Mouse (Mus musculus): ENCODE data around the gene Mpc2. TPM values are rescaled to one million over a fixed set of nuclear protein-coding genes. Genes with fewer than 3 reads are reported as not detected.

Gene Mpc2
- polyA plus RNA-seq (2015; fragmentation: Nextera tagmentation; extraction: Ambion mirVana), result 162 and 170 TPM in 2 replicates

DNA sequence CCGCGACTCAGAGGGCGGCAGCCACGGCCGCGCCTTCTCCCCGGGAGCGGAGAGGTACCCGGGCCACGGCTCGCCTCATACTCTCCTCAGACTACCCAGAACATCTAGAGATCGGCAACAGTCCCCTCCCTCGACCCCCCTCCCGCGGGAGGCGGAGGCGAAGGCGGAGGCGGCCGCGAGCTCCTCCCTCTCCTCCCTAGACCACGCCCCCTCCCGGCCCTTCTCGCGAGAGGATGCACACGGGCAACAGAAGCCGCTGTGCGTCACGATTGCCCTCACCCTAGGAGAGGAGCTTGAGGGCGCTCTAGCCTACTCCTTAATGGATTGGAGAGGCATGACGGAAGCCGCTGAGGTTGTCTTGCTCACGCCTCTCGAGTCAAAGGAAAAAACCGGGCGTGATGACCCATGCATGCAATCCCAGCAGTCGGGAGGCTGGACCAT, at the start of gene Mpc2, which contains the start of gene Dcaf6:
Gene Mpc2, plus strand, starts transcription at position 278 of the 441 bp plus-strand sequence.
Gene Dcaf6, minus strand, starts transcription at position 116 of the 441 bp plus-strand sequence.
- Histone ChIP-seq H3K27me3 (no peaks in the 10 kb centered on the region), H3K4me3 (replicated peaks) (peak within 1 kb of the TSS; percentile 97), H3K27ac (peak within 1 kb of the TSS; percentile 95), H3K4me2 (replicated peaks) (peak within 1 kb of the TSS; percentile 78), H3K4me1 (replicated peaks) (peaks cover 19% of the 10 kb centered on the region), H3K9ac (replicated peaks) (peak within 1 kb of the TSS; percentile 86), H3K9me3 (no peaks in the 10 kb centered on the region), H3K36me3 (no peaks in the 10 kb centered on the region)
- WGBS, result 0% methylated on average over 37 of the region's 37 CpGs
- peak; percentile 95 for ATAC-seq

DNA sequence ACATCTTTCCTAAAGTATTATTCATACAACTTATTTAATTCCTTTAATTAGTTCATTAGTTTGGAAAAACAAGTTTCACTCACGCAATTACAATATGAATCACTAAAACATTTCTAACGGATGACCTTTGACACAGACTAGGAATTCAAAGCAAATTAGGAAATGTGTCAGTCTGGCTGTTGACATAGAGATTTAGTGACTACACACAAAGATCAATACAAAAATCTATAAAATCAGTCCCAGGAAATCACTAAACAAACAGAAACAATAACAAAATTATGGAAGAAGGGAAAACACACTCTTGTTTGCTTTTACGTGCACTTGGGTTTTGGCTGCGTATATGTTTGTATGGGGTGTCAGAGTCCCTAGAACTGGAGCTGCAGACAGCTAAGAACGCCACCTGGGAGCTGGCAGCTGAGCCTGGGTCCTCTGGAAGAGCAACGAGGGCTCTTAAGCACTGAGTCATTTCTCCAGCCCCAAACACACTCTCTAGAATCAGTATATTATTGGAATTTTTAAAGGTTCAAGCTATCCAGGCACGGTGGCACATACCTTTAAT, 39.0 kb upstream of the Mpc2 start:
- WGBS, result 77% methylated on average over 7 of the region's 7 CpGs
- ATAC-seq, result no peak
- H3K9ac ChIP-seq (replicated peaks), result no peak overlapping the region
- no peak overlapping the region for H3K27ac ChIP-seq
- H3K36me3 ChIP-seq, result no peaks in the 10 kb centered on the region; the same call in 1 of the 2 replicates
- H3K9me3 ChIP-seq, result no peaks in the 10 kb centered on the region
- no peaks in the 10 kb centered on the region for H3K4me1 ChIP-seq (replicated peaks)
- no peak overlapping the region for H3K4me2 ChIP-seq (replicated peaks)
- H3K4me3 ChIP-seq (replicated peaks), result no peak overlapping the region
- no peaks in the 10 kb centered on the region for H3K27me3 ChIP-seq

DNA sequence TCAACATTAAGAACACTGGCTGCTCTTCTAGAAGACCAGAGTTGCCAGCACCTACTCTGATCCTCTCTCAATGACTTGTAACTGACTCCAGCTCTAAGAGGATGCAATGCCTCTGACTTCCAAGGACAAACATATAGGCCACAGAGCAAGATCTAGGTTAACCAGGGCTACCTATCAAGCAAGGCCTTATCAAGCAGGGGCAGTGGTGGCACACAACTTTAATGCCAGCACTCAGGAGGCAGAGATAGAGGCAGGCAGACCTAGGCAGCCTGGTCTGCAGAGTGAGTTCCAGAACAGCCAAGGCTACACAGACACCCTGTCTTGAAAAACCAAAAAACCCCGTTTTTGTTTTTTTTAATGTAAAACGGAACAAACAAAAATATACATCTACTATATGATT, 34.2 kb upstream of the Mpc2 start:
- Histone ChIP-seq H3K4me3 (replicated peaks) (no peak overlapping the region), H3K9me3 (no peaks in the 10 kb centered on the region), H3K4me1 (replicated peaks) (no peaks in the 10 kb centered on the region), H3K27me3 (no peaks in the 10 kb centered on the region), H3K36me3 (no peaks in the 10 kb centered on the region; the same call in 1 of the 2 replicates), H3K9ac (replicated peaks) (no peak overlapping the region), H3K4me2 (replicated peaks) (no peak overlapping the region), H3K27ac (no peak overlapping the region)
- WGBS, result 95% methylated on average over 2 of the region's 2 CpGs
- no peak for ATAC-seq

DNA sequence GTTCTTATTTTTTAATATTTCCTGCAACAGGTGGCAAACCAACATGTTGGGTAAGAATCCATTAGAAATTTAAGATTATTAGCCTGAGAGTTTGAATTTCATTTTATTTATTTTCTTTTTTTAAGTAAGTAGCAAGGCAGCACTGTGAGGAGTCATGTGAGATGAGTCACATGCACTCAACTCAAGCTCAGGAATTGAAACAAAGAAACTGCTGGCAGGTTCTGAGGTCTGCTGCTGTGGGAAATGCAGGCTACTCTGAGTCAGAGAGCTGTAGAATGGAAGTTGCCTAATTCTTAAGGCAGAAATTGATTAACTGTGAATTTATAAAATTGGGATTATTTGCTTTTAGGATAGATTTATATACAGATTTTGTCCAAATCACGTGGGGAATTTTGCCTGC, 27.6 kb upstream of the Mpc2 start:
- no peak overlapping the region for H3K9ac ChIP-seq (replicated peaks)

DNA sequence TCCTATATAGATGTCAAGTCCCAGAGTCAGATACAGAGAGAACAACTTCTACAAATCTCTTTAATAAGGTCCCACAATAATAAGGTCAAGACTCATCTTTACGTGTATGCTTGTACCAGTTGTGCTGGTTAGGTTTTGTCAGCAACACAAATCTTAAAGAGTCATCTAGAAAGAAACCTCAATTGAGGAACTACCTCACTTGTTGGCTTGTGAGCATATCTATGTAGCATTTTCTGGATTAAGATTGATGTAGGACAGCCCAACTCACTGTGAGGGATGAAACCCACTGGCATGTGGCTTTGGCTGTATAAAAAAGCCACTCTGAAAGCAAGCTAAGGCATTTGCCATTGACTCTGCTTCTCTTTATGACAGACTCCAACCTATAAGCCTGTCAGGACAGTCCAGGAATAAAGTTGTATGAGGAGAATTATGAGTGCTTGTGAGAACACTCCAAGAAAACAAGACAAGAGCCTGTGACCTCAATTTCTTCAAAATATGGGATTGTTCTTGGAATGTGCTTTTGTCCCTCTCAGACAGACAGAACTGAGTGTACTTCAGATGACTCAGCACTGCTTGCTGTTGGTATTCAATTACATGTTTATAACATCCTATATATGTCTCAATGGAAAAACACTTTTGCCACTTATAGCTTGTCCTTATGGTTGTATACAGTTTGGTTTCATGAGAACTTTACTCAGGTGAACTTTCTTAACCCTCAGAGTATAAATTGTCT, 22.0 kb upstream of the Mpc2 start:
- H3K4me1 ChIP-seq (replicated peaks), result no peaks in the 10 kb centered on the region
- H3K9ac ChIP-seq (replicated peaks), result no peak overlapping the region
- 95% methylated on average over 1 of the region's 1 CpGs for WGBS
- H3K9me3 ChIP-seq, result 0 out of 2 replicates have a peak, but pooled peaks cover 4% of the 10 kb centered on the region
- H3K27ac ChIP-seq, result no peak overlapping the region
- H3K36me3 ChIP-seq, result 0 out of 2 replicates have a peak, but pooled peaks cover 5% of the 10 kb centered on the region
- ATAC-seq, result no peak
- no peak overlapping the region for H3K4me2 ChIP-seq (replicated peaks)
- no peaks in the 10 kb centered on the region for H3K27me3 ChIP-seq
- no peak overlapping the region for H3K4me3 ChIP-seq (replicated peaks)

More for the DNA sequence above, 27.6 kb upstream of the Mpc2 start:
- H3K36me3 ChIP-seq, result 0 out of 2 replicates have a peak, but pooled peaks cover 5% of the 10 kb centered on the region
- H3K4me1 ChIP-seq (replicated peaks), result no peaks in the 10 kb centered on the region
- 89% methylated on average over 1 of the region's 1 CpGs for WGBS
- H3K4me2 ChIP-seq (replicated peaks), result no peak overlapping the region
- H3K27ac ChIP-seq, result no peak overlapping the region
- no peaks in the 10 kb centered on the region for H3K27me3 ChIP-seq
- 0 out of 2 replicates have a peak, but pooled peaks cover 4% of the 10 kb centered on the region for H3K9me3 ChIP-seq
- no peak for ATAC-seq
- no peak overlapping the region for H3K4me3 ChIP-seq (replicated peaks)

DNA sequence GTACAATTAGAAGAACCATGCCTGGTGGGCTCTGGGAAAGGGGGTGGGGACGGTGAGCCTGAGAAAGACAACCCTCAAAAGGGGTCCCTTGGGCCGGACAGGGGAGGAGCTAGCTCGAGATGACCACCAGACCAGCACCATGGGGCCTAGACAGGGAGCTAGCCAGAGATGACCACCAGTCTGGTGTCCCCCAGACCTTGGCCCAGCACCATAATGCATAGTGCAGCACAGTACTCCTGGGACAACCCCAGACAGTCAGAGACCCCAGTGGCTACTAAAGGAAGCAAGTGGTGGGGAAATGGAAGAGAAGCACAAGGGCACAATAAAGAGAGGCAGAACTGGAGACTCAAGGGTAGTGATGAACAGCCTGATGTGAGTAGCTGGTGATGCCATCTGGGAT, 19.6 kb upstream of the Mpc2 start:
- H3K27ac ChIP-seq, result no peak overlapping the region
- 0 out of 2 replicates have a peak, but pooled peaks cover 4% of the 10 kb centered on the region for H3K9me3 ChIP-seq
- H3K36me3 ChIP-seq, result 0 out of 2 replicates have a peak, but pooled peaks cover under 1% of the 10 kb centered on the region
- no peaks in the 10 kb centered on the region for H3K4me1 ChIP-seq (replicated peaks)
- H3K9ac ChIP-seq (replicated peaks), result no peak overlapping the region
- no peak overlapping the region for H3K4me2 ChIP-seq (replicated peaks)
- WGBS, result 76% methylated on average over 3 of the region's 3 CpGs
- no peak overlapping the region for H3K4me3 ChIP-seq (replicated peaks)
- peak; percentile 20; the same call in 1 of the 2 replicates for ATAC-seq
- H3K27me3 ChIP-seq, result no peaks in the 10 kb centered on the region

DNA sequence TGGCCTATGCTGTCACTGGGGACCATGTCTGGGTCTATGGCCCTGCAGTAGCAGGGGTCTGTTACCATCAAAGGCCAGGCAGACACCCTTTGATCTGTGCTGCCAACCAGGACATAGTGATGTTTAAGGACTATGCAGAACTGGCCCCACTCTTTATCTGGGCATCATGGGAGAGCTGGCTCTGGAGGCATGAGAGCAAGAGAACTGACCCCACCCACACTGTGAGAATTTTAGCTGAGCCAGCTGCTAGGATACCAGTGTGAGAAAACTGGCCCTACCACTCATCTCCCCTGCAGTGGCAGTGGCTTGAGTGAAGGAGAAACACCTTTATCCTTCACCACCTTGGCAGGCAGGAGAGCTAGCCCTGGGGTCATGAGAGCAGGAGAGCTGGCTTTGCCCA, 19.2 kb upstream of the Mpc2 start:
- Histone ChIP-seq H3K27me3 (no peaks in the 10 kb centered on the region), H3K4me1 (replicated peaks) (no peaks in the 10 kb centered on the region), H3K9ac (replicated peaks) (no peak overlapping the region), H3K36me3 (no peaks in the 10 kb centered on the region), H3K9me3 (0 out of 2 replicates have a peak, but pooled peaks cover 4% of the 10 kb centered on the region), H3K27ac (no peak overlapping the region), H3K4me3 (replicated peaks) (no peak overlapping the region), H3K4me2 (replicated peaks) (no peak overlapping the region)
- ATAC-seq, result peak; percentile 27; the same call in 1 of the 2 replicates

DNA sequence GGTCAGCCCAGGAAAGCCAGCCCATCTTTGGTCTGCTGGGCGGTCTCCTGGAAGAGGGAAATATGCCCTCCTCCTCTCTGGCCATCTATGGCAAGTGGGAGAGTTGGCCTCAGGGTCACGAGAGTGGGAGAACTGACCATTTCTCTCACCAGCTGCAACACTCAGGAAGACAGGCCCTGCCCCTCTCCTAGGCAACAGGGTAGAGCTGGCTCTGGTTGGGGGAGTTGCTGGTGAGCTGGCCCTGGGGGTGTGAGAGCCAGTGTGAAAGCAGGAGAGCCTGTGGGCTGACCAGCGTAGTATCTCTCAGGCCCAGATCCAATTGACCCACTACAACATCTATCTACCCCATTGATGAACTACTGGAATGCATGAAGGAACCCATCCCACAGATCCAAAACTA, 18.7 kb upstream of the Mpc2 start:
- Histone ChIP-seq H3K9me3 (no peaks in the 10 kb centered on the region), H3K27ac (no peak overlapping the region), H3K4me1 (replicated peaks) (no peaks in the 10 kb centered on the region), H3K4me2 (replicated peaks) (no peak overlapping the region), H3K4me3 (replicated peaks) (no peak overlapping the region), H3K9ac (replicated peaks) (no peak overlapping the region), H3K36me3 (no peaks in the 10 kb centered on the region), H3K27me3 (no peaks in the 10 kb centered on the region)
- 88% methylated on average over 3 of the region's 3 CpGs for WGBS
- ATAC-seq, result no peak

DNA sequence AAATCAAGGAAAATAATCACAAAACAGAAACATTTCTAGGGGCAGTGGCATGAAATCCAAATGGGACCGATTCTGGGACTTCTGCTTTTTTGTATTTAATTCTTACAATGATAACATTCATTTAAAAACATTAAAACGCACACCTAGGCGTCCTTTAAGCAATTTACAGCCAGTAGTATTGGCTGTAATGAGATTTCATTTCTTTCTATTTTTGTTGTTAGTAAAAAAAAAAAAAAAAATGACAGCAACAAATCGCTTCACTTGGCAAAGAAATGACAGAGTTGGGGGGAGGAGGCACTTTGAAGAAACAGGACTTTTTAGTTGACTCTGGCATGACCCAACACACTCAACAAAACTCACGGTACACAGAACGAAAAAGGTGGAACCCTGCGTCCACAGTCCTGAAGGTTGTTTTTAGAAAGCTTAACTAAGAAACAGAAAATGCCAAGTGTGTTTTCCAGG, 1.4 kb upstream of the Mpc2 start:
- no peak for ATAC-seq
- H3K36me3 ChIP-seq, result 0 out of 2 replicates have a peak, but pooled peaks cover 3% of the 10 kb centered on the region
- H3K4me1 ChIP-seq (replicated peaks), result peaks cover 19% of the 10 kb centered on the region
- peak overlapping the region; percentile 86 for H3K9ac ChIP-seq (replicated peaks)
- H3K4me3 ChIP-seq (replicated peaks), result peak overlapping the region; percentile 97
- 26% methylated on average over 7 of the region's 7 CpGs for WGBS
- H3K4me2 ChIP-seq (replicated peaks), result peak overlapping the region; percentile 78
- no peaks in the 10 kb centered on the region for H3K27me3 ChIP-seq
- H3K27ac ChIP-seq, result no peak overlapping the region
- peaks cover 4% of the 10 kb centered on the region; the same call in 1 of the 2 replicates for H3K9me3 ChIP-seq

DNA sequence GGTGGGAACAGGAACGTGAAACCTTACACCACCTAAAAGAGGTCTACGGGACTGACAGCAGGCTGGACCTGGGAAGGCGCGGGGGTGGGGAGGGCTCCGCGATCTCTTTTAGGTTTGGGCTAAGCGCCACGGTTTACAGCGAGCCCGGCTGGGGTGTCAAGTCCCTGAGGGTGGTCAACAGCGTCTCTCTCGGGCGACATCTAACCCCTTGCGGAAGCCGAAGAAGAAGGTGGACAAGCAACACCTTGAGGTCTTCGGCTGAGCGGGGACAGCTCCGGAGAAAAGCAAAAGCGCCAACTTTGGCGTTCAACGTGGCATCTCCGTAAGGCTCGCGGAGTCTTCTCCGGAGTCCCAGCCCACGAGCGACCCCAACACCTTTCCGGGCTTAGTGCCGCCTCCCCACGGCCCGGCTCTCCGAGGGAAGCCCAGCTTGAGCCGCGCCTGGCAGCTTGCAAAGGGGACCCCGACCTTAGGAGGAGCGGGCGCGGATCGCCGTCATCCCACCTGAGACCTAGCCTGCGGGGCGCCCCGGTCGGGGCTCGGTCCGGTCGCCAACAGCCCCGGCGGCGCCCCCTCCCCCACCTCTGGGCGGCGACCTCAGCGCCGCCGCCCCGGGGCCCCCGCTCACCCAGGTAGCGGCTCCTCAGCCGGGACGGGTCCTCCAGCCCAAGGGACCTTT, 795 bp upstream of the Mpc2 start:
- Histone ChIP-seq H3K27me3 (no peaks in the 10 kb centered on the region), H3K9me3 (no peaks in the 10 kb centered on the region), H3K4me3 (replicated peaks) (peak overlapping the region; percentile 97), H3K36me3 (no peaks in the 10 kb centered on the region), H3K9ac (replicated peaks) (peak overlapping the region; percentile 86), H3K4me2 (replicated peaks) (peak overlapping the region; percentile 78), H3K4me1 (replicated peaks) (peaks cover 19% of the 10 kb centered on the region), H3K27ac (peak overlapping the region; percentile 95)
- WGBS, result under 1% methylated on average over 56 of the region's 60 CpGs
- no peak for ATAC-seq

DNA sequence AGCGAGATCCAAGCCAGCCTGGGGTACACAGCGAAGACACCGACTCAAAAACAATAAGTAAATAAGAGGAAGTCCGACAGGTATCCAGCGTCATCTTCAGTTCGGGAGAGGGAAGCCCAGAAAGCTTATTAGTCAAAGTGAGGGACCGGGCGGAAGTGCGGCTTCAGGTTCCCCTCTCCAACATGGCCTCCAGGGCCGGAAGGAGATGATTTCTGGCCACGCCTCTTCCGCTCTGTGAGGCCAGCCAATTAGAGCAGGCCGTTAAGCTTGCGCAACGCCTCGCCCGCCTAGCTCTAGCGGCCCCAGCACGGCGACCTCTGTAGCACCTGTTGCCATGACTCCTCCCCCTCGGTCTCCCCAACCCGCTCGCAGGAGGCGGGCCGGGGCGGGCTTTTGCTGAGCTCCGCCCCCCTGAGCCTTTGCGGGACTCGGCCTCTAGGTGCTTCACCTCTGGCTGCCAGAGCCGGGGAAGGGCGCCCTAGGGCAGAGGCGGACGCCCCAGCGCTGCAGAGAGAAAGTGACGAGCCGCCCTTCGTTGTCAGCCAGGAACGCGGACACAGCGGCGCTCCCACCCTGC, 452 bp downstream of the Mpc2 start:
- WGBS, result 1% methylated on average over 41 of the region's 41 CpGs
- H3K27me3 ChIP-seq, result no peaks in the 10 kb centered on the region

More for the DNA sequence above, 452 bp downstream of the Mpc2 start:
- peak overlapping the region; percentile 78 for H3K4me2 ChIP-seq (replicated peaks)
- no peaks in the 10 kb centered on the region for H3K9me3 ChIP-seq
- H3K36me3 ChIP-seq, result no peaks in the 10 kb centered on the region
- peak; percentile 97 for ATAC-seq
- H3K4me1 ChIP-seq (replicated peaks), result peaks cover 19% of the 10 kb centered on the region
- peak overlapping the region; percentile 97 for H3K4me3 ChIP-seq (replicated peaks)
- H3K27ac ChIP-seq, result peak overlapping the region; percentile 95
- peak overlapping the region; percentile 70 for H3K9ac ChIP-seq (replicated peaks)
